Mouse (Mus musculus) spleen, embryonic (tissue): Measurements from ENCODE around the gene Pllp.

ENCODE experiments used
- CTCF ChIA-PET: fragments of 350-600 bp; sonication (Branson Sonifier 250); formaldehyde crosslinking; loops from one replicate; lab custom pipeline; 2022; lab: Charles Lee

Gene Pllp

DNA sequence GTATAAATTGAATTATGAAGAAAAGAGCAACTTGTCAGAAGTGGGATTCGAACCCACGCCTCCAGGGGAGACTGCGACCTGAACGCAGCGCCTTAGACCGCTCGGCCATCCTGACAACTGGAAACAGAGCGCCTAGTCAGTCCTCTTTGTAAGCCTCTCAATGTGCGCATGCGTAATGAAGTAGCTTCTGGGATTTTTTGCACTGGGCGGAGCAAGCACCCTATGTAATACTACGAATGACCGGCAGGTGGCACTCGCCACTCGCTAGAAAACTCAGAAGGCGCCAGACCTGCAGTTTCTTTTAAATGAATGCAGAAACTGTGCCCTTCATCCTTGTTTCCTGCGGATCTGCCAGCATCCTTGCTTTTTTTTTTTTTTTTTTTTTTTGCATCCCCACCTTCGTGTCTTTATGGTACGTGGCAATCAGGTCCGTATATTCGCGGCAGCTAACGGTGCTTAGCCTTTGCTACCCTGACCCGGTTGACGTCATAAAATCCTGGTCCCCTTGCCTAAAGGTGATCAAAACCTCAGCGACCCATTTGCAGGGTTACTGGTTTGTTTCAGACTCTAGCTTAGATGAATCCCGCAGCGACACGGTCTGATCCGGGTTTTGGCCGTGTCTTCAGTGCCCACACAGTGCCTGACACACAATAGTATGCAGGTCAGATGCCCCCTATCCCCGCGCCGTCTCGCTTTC is 8.0 kb upstream of the Pllp start:
- CTCF ChIA-PET, result interaction anchor here (0.5 to 1.2 kb wide), 5 partner anchors 41 to 213 kb away, joined by 3 to 4 read pairs (median 3); no protein-coding TSS in a partner anchor

DNA sequence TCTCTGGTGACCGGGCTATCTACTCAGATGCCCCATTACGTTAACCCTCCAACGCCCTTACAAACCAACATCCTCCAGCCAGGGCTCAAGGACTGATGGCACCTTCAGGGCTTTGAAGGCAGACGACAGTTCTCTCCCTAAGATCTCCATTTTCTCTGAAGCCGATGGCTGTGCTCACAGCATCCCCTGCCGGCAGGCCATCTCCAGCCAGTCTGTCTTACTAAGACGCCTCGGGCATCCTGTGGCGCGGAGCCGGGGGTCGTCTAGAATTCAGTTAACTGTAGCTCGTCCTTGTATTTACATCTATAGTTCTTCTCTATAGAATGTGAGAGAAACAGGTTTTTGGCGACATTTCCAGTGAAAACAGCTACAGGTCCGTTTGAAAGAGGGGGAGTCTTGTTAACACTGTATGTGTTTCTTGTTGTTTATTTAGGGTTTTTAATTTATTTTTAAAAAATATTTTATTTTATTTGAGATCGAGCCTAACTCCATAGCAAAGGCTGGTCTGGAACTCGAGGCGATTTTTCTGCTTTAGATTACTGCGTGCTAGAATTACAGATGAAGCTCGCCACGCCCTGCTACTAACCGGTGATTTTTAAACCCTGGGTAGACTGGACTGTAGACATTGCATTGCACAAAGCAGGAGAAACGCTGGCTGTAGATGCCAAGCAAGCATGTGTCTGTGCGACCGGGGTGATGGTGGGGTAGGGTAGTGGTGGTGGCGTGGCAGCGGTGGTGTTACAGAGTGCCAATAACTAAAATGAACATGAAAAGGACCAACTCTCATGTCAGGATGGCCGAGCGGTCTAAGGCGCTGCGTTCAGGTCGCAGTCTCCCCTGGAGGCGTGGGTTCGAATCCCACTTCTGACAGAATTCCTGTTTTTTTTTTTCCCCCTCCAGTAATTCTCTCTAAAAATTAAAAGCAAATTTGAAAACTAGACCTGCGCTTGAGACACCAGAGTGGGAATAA is 7.1 kb upstream of the Pllp start:
- CTCF ChIA-PET, result interaction anchor here (0.5 to 1.3 kb wide), 4 partner anchors 40 to 376 kb away, joined by 3 to 4 read pairs (median 4); no protein-coding TSS in a partner anchor

DNA sequence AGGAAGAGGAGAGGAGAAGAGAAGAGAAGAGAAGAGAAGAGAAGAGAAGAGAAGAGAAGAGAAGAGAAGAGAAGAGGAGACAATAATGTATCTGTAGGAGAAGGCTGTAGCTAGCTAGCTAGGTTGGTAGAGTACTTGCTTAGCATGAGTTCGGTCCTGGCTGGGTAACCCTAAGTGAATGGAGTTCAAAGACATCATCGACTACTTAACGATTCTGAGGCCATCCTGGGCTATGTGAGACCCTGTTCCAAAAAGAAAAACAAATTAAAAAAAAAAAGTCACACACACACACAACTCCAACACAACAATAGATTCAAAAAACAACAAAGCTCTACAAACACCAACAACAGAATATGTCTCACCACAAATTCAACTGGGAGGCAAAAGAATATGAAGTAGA is 6.1 kb upstream of the Pllp start:
- CTCF ChIA-PET, result interaction anchor here (0.6 to 1.3 kb wide), 3 partner anchors 41 to 1149 kb away, joined by 3 read pairs; no protein-coding TSS in a partner anchor

DNA sequence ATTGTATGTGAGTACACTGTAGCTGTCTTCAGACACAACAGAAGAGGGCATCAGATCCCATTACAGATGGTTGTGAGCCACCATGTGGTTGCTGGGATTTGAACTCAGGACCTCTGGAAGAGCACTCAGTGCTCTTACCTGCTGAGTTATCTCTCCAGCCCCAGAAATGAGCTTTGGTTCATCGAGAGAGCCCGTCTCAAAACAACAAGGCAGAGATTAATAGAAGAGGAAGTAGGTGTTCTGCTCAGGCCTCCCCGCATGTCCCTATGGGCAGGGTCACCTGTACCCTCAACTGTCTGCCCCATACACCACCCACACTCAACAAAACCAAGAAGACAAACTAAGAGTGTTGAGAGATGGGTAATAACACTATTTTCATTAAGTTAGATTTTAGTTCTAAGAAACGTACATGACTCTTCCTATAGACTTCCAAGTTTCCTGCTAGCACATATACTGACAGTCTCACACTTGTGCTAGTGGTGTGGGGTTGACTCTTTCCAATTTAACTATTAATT is 4.4 kb upstream of the Pllp start:
- CTCF ChIA-PET, result no interaction called here

DNA sequence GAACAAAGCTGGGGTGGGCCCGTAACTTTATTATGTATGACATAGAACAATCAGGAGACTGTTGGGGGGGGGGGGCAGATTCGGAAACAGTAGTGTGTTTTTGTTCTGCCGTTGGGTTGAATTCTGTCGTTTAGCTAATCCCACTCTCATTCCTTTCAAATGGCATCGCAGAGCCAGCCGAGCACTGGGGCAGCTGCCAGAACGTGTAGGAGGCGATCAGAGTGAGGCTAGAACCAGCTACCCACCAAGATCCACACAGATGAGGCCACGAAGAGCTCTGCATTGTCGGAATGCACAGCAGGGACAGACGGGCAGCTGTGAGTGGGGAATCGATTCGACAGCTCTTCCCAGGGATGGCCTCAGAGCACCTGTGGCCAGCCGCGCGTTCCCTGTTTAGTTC is 3.3 kb upstream of the Pllp start:
- CTCF ChIA-PET, result interaction anchor here (0.6 kb wide), 1 partner anchor 33 kb away, joined by 6 read pairs; the partner anchor contains the start of gene Arl2bp

DNA sequence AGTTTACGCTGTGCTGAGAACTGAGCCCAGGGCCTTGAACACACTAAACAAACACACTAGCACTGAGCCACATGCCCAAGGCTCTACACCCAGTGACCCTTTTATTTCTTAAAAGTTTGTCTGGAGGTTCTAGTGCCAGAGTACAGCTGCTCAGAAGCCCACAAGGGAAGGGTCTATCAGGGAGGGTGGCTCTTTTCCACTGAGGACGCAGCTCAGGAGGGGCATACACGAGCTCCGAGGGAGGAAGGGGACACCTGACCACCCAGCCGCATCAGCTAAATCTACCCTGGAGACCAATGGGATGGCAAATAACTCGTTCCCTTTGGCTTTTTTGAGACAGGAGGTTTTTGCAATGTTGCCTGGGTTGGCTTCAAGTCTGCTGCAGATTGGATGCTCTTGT is 1.9 kb upstream of the Pllp start:
- CTCF ChIA-PET, result no interaction called here

DNA sequence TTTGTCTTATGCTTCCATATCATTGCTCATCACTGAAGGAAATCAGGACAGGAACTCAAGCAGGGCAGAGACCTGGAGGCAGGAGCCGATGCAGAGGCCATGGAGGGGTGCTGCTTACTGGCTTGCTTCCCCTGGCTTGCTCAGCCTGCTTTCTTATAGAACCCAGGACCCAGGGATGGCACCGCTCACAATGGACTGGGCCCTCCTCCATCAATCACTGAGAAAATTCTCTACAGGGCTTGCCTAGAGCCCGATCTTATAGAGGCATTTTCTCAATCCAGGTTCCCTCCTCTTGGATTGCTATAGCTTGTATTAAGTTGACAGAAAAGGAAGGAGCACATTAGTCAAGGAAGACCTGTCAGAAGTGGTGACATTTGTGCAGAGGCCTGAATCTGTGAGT is 488 bp upstream of the Pllp start:
- CTCF ChIA-PET, result no interaction called here

DNA sequence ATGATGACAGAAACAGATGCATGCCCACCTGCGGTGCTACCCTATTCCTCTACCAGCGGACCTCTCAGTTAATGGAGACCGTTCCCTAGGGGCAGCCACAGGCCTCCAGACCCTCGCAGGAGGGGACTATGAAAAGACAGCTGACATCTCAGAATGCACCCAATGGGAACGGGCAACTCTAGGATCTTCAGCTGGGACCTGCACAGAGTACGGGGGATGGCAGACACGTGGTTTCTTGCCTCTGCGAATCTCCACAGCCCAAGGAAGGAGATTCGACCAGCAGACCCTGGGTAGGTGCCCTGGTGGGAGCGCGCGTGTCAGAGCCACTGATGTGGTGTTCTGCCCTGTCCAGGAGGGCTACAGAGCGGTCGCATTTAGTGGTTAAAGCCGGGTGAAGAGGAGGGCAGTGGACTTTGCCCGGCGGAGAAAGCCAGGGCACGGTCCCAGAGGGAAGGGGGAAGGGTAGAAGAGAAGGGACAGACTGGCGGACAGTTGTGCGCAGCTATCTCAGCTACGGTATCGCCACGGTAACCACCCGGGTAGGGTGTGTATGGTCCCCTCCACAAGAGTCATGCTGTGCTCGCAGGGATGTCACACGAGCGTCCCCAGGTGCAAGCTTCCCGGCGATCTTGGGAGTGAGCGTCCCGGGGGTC is 611 bp downstream of the Pllp start:
- CTCF ChIA-PET, result interaction anchor here (1.0 kb wide), 1 partner anchor 582 kb away, joined by 8 read pairs; no protein-coding TSS in a partner anchor

DNA sequence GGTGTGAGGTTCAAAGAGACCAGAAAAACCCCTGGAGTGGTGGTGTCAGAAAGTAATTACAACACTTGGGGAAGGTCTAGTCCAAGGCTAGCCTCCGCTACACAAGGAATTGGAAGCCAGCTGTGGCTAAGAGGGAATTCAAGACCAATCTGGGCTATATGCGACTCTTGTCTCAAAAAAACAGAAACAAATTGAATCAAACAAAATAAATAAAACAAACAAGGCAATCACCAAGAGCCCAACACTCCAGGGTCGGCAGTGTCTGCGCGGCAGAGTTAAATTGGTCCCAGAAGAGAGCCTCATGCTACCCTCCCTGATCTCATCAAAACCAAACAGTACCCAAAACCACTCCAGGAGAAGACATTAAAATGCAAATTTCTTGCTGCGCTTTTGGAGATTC is 1.4 kb downstream of the Pllp start:
- CTCF ChIA-PET, result interaction anchor here (1.0 kb wide), 1 partner anchor 581 kb away, joined by 8 read pairs; no protein-coding TSS in a partner anchor

DNA sequence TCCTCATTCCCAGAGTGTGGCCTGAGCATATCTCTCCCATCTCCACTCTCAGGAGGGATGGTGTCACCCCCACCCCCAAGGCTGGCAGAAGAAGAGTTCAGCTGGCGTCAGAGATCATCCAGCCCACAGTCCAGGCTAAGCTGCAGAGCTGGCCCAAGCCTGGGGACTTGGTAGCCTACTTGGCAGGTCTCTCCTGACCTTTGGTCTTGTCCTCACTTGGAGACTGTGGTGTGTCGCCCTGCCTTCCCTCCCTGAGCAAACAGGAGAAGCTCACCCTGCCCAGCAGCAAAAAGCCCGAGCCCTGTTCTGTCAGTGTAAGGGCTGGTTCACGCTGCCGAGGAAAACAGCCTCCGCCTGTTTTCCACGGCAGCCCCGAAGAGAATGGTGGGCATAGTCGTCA is 10.1 kb downstream of the Pllp start:
- CTCF ChIA-PET, result no interaction called here

DNA sequence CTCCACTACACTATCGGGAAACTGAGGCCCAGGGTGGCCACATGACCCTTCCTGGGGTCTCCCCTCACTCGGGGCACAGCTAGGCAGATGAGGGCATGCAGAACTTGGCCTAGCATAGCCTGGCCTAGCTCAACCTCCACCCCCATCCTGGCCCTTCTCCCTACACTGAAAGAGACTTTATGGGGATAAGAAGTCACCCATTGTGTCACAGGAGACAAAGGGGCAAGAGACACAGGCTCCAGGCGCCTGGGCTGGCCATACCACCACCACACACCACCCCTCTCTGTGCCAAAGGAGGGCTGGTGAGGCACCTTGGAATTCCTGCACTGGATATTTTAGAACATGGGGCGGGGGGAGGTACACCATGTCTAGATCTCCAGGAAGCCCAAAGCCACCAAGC is 11.8 kb downstream of the Pllp start:
- CTCF ChIA-PET, result no interaction called here

DNA sequence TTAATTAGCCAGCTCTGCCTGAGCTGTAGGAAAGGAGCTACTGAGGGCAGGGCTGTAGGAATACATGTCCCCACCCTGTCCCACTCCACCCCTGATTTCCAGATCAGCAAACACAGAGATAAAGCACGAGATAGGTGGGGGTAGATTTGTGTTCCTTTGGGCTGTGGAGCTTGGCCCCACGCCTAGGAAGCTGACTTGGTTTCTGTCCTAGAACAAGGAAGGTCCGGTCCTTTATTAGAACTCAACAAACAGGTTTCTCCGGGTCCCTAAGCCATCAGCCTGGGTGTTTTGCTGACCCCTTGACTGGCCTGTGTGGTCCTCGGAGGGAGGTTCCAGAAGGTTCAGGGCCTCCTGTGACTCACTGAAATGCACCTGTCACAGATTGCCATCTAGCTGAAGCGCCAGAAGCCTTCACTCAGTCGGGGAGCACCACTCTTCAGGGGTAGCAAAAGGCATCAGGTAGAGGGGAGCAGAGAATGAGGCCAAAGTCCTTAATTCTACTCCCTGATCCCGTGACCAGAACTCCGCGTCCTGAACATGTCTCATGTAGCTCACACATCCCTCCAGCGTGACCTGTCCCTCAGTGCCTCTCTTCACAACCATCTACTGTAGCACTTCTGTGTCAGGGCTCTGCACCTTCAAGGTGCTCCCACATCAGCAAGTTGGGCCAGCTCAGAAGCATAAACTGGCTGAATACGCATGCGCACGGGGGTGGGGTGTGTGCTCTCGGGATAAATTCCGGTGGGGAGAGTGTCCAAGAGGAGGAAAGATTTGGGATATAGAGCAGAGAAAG is 13.2 kb downstream of the Pllp start:
- CTCF ChIA-PET, result no interaction called here

DNA sequence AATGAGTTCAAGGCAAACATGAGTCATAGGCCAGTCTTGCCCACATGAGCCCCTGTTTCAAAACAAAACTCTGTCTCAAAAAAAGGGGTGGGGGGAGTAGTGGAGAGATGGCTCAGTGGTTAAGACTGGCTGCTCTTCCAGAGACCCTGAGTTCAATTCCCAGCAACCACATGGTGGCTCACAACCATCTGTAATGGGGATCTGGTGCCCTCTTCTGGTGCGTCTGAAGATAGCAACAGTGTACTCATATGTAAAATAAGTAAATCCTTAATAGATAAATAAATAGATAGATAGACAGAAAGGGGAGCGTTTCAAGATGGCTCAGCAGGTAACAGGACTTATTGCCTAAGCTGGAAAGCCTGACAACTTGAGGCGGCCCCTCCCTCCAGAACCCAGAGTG is 15.7 kb downstream of the Pllp start:
- CTCF ChIA-PET, result no interaction called here

DNA sequence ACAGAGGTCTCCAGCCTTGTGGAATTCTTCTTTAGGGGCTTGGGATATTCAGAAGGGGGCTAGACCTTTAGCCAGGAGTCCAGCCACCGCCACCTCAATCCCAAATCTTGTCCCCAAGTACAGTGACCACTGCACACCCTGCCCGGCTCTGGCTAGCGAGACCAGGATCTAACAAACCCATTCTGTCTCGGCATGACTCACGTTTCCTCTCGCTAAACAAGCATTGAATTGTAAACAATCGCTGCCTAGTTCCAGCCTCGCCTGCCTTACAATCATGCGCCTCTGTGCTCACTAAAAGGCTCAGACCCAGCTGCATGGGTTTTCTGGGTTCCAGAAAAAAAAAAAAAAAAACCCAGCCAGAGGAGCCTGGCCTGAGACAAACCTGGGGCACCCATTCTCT is 17.5 kb downstream of the Pllp start:
- CTCF ChIA-PET, result interaction anchor here (0.9 kb wide), 1 partner anchor 1029 kb away, joined by 3 read pairs; no protein-coding TSS in a partner anchor

DNA sequence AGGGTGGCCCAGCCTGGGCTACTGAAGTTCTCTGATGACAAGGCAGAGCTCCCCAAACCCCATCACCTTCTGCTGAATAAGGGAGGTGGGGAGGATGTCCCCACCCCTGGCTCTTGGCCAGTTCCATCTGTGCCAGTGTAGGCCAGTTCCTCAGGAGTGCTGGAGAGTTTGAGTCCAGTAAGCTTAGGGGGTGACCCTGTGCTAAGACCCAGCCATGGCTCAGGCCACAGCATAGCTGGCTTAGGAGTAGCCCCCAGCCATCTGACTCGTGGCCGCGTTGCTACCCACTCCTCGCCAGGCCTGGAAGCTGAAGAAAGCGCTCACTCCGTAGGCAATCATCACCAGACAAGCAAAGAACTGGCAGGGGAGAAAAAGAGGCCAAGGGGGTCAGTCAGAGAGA is 20.2 kb downstream of the Pllp start:
- CTCF ChIA-PET, result no interaction called here

DNA sequence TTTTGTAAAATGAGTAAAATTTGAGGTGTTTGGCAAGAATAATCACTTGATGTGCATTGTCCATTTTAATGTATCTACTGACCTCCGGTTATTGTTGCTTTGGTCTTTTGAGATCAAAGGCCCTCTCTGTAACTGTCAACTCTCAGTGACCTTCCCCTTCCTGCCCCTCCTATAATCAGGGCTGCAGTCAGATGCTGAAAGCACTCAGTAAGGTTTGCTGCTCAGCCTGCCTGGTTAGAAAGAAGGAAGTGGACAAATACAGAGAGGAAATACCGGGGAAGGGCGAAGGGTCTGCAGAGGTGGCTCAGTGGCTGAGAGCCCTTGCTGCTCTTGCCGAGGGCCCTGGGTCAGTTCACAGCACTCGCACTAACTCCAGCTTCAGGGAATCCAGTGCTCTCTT is 21.7 kb downstream of the Pllp start:
- CTCF ChIA-PET, result no interaction called here

DNA sequence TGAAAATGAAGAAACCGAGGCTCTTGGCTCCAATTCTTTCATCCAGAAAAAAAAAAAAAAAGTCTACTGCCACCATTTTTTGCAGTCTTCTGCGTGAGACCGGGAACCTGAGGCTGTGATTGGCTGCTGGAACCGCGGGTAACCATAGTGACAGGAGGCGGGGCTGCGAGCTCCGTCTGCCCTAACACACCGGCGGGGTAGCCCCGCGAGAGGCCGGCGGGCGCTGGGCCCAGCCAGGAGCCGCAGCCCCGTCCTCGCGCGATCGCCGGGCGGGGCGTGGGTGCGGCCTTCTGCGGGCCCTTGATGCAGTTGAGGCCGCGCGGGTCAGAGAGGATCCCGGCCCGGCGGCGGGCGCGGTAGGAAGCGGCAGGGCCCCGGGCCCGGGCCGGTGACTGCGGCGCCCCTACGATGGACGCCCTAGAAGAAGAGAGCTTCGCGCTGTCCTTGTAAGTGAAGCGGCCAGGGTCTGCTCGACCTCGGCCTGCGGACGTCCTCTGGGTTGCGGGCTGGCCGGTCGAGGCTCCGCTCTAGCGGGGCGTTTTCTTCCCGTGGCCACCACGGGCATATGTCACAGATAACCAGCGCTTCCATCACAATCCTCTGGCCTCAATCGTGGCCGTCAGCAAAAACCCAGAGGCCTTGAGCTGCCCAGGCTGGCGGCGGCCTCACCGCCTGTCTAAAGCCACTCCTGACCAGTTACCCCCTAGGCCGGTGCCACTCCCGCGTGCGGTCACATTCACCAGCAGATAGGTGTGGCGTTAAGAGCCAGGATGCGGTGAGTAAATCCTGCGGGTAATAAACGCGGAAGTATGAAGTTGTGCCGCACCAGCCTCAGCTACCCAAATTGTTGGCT is 29.4 kb downstream of the Pllp start, which contains the start of gene Arl2bp:
Gene Arl2bp, plus strand, starts transcription at position 145 of the 853 bp plus-strand sequence.
- CTCF ChIA-PET, result interaction anchor here (0.7 kb wide), 2 partner anchors 33 to 277 kb away, joined by 3 to 6 read pairs; no protein-coding TSS in a partner anchor

DNA sequence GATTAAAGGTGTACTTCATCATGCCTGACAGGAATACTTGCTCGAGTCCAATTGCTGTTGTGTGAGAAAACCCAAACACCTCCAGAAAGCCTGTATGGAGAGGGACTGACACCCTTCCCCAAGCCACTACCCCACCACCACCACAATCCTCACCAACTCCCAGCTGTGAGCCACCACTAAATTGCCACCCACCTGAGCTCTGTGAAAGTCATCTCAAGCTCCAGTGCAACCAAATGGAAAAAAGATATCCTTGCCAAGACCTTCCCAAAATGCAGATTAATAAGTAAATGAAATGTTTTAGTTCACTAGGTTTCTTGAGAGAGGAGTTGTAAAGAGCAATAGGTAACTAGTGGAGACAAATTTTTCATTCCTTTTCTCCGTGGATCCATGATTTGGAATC is 31.4 kb downstream of the Pllp start:
- CTCF ChIA-PET, result no interaction called here

DNA sequence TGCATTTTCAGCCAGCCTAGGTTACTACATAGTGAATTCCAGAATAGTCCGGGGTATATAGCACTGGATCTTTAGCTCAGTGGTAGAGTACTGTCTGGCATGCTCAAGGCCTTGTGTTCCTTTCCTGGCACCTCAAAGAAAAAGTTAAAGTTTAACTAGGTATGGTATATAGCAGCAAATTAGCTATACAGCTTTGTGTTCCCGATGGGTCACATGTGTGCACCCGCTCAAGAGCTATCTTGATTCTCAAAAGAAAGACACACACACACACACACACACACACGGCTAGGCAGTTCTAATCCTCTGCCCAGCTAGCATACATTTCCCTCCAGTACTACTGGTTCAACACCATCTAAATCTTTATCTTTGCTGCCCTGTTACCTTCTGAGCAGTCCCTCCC is 35.7 kb downstream of the Pllp start:
- CTCF ChIA-PET, result interaction anchor here (0.9 to 1.3 kb wide), 2 partner anchors 42 to 60 kb away, joined by 3 read pairs; no protein-coding TSS in a partner anchor
